Mouse (Mus musculus) cerebellum, adult 2 months (tissue): Measurements from ENCODE around the gene Gadd45g. TPM values are rescaled to one million over a fixed set of nuclear protein-coding genes. Genes with fewer than 3 reads are reported as not detected.

Experiments used
- DNase-seq, 2 experiments: peaks; one replicate each; pipeline ENCODE4 v3.0.0; 2021
- H3K27ac ChIP-seq: fragments of 200-500 bp; 2 replicates; pipeline ENCODE4 v1.5.1; 2012; ENCODE audit warnings: low read length, control low read depth, inconsistent platforms; ENCODE audit not compliant: insufficient read depth
- H3K27me3 ChIP-seq: fragments of 200-500 bp; 2 replicates; pipeline ENCODE4 v1.6.1; 2012; ENCODE audit warnings: inconsistent platforms, mild to moderate bottlenecking, low read length, moderate library complexity; ENCODE audit not compliant: control insufficient read depth, insufficient read depth
- H3K4me1 ChIP-seq: fragments of 200-500 bp; 2 replicates; pipeline ENCODE4 v1.6.1; 2011; ENCODE audit warnings: low read length; ENCODE audit not compliant: control insufficient read depth, insufficient read depth
- H3K4me3 ChIP-seq: fragments of 200-500 bp; replicated peaks from 2 replicates; pipeline ENCODE3; 2011; ENCODE audit warnings: mild to moderate bottlenecking, low read depth, low read length, control low read depth; ENCODE audit not compliant: insufficient read depth
- CTCF ChIP-seq: fragments of 200-500 bp; IDR thresholded peaks from 2 replicates; pipeline ENCODE4 v1.5.1; 2011; ENCODE audit warnings: low read depth, mild to moderate bottlenecking, control low read depth, low read length, moderate library complexity, borderline replicate concordance; ENCODE audit not compliant: insufficient read depth
- POLR2A ChIP-seq: fragments of 200-500 bp; IDR thresholded peaks from 2 replicates; pipeline ENCODE4 v1.6.1; 2011; ENCODE audit warnings: low read length, control low read depth, borderline replicate concordance; ENCODE audit not compliant: insufficient read depth
- WGBS: fragments of 180-500 bp; shearing (Covaris S2); methylation state at CpG from one replicate; pipeline ENCODE4 v1.1.7; 2018; 5-methylcytosine and 5-hydroxymethylcytosine counted together
- polyA plus RNA-seq: library from polyadenylated mRNA; depleted of rRNA; stranded (reverse); fragments of >200 nt; gene quantifications from 2 replicates; pipeline ENCODE4 v1.2.3, GENCODE M21; 2012

Gene Gadd45g
- polyA plus RNA-seq, 1 experiment = 50.3 TPM

GRCm38 (mm10) chr13:51872963-51873514 is 26.6 kb downstream of the Gadd45g start:
- no peak overlapping the region for H3K4me3 ChIP-seq
- no peak overlapping the region for H3K27ac ChIP-seq
- DNase-seq = no peak
- no peaks in the 10 kb centered on the region for H3K27me3 ChIP-seq
- 87% methylated on average over 9 of the region's 9 CpGs for WGBS
- no peak for TF ChIP-seq POLR2A
- no peaks in the 10 kb centered on the region for H3K4me1 ChIP-seq

- Histone ChIP-seq H3K27ac (no peak overlapping the region), H3K4me1 (no peaks in the 10 kb centered on the region), H3K4me3 (no peak overlapping the region), H3K27me3 (no peaks in the 10 kb centered on the region)
- no peak for TF ChIP-seq POLR2A
- no peak for TF ChIP-seq CTCF
- no peak for DNase-seq
- 94% methylated on average over 5 of the region's 5 CpGs for WGBS
Observed at GRCm38 (mm10) chr13:51873786-51874185, 27.3 kb downstream of the Gadd45g start.

GRCm38 (mm10) chr13:51876131-51876530 is 29.7 kb downstream of the Gadd45g start:
- no peak overlapping the region for H3K4me3 ChIP-seq
- H3K4me1 ChIP-seq = no peaks in the 10 kb centered on the region
- TF ChIP-seq POLR2A (no peak), CTCF (no peak)
- 85% methylated on average over 12 of the region's 12 CpGs for WGBS
- H3K27ac ChIP-seq = no peak overlapping the region
- no peaks in the 10 kb centered on the region for H3K27me3 ChIP-seq
- no peak for DNase-seq

- DNase-seq = no peak
- Histone ChIP-seq H3K27ac (no peak overlapping the region), H3K27me3 (no peaks in the 10 kb centered on the region), H3K4me3 (no peak overlapping the region), H3K4me1 (no peaks in the 10 kb centered on the region)
- TF ChIP-seq CTCF (no peak), POLR2A (no peak)
- 63% methylated on average over 8 of the region's 8 CpGs for WGBS
Observed at GRCm38 (mm10) chr13:51878806-51879205, 32.3 kb downstream of the Gadd45g start.

GRCm38 (mm10) chr13:51879571-51879970 is 33.1 kb downstream of the Gadd45g start:
- Histone ChIP-seq H3K4me3 (no peak overlapping the region), H3K27me3 (no peaks in the 10 kb centered on the region), H3K27ac (no peak overlapping the region), H3K4me1 (no peaks in the 10 kb centered on the region)
- TF ChIP-seq CTCF (no peak), POLR2A (no peak)
- WGBS = 95% methylated on average over 3 of the region's 3 CpGs
- DNase-seq = no peak

GRCm38 (mm10) chr13:51880019-51880418 is 33.5 kb downstream of the Gadd45g start:
- DNase-seq = no peak
- Histone ChIP-seq H3K27ac (no peak overlapping the region), H3K4me1 (no peaks in the 10 kb centered on the region), H3K27me3 (no peaks in the 10 kb centered on the region), H3K4me3 (no peak overlapping the region)
- WGBS = 62% methylated on average over 4 of the region's 4 CpGs
- no peak for TF ChIP-seq POLR2A

- Histone ChIP-seq H3K27me3 (no peaks in the 10 kb centered on the region), H3K4me3 (no peak overlapping the region), H3K27ac (no peak overlapping the region), H3K4me1 (no peaks in the 10 kb centered on the region)
- 79% methylated on average over 11 of the region's 11 CpGs for WGBS
- TF ChIP-seq CTCF (no peak), POLR2A (no peak)
- DNase-seq = no peak
Observed at GRCm38 (mm10) chr13:51881271-51882128, 35.0 kb downstream of the Gadd45g start.

GRCm38 (mm10) chr13:51882218-51882617 is 35.7 kb downstream of the Gadd45g start:
- no peak for TF ChIP-seq POLR2A
- TF ChIP-seq CTCF = no peak
- Histone ChIP-seq H3K27me3 (no peaks in the 10 kb centered on the region), H3K4me3 (no peak overlapping the region), H3K27ac (no peak overlapping the region), H3K4me1 (no peaks in the 10 kb centered on the region)
- WGBS = 54% methylated on average over 3 of the region's 3 CpGs
- DNase-seq = no peak
